Mouse (Mus musculus) embryonic fibroblast, embryonic 13.5 days (primary cell): ENCODE data around the gene Col9a2. TPM values are rescaled to one million over a fixed set of nuclear protein-coding genes. Genes with fewer than 3 reads are reported as not detected.
A peak's percentile ranks its signal among the peaks of the same experiment; 100 is the strongest.

Experiments used
- H3K27ac ChIP-seq: 2 replicates; pipeline ENCODE4 v1.5.1; 2012; ENCODE audit warnings: low read length, control low read depth, inconsistent platforms; ENCODE audit not compliant: insufficient read depth
- H3K4me1 ChIP-seq: 2 replicates; pipeline ENCODE4 v1.6.1; 2011; ENCODE audit warnings: low read length; ENCODE audit not compliant: control insufficient read depth, insufficient read depth
- H3K4me3 ChIP-seq: 2 replicates; pipeline ENCODE4 v1.5.1; 2011; ENCODE audit warnings: mild to moderate bottlenecking, control low read depth, low read length; ENCODE audit not compliant: insufficient read depth
- CTCF ChIP-seq: IDR thresholded peaks from 2 replicates; pipeline ENCODE4 v1.5.1; 2011; ENCODE audit warnings: mild to moderate bottlenecking, control low read depth, low read length, moderate library complexity, borderline replicate concordance; ENCODE audit not compliant: insufficient read depth
- POLR2A ChIP-seq: IDR thresholded peaks from 2 replicates; pipeline ENCODE4 v1.6.1; 2011; ENCODE audit warnings: low read depth, mild to moderate bottlenecking, control low read depth, low read length, moderate library complexity
- polyA plus RNA-seq: library from polyadenylated mRNA; stranded (reverse); fragments of >200 nt; gene quantifications from 2 replicates; pipeline ENCODE4 v1.2.4, GENCODE M21; 2011; ENCODE audit warnings: low read depth; ENCODE audit not compliant: missing spikeins, insufficient read length

The Col9a2 gene
- polyA plus RNA-seq, 1 experiment = 0.58 TPM

DNA sequence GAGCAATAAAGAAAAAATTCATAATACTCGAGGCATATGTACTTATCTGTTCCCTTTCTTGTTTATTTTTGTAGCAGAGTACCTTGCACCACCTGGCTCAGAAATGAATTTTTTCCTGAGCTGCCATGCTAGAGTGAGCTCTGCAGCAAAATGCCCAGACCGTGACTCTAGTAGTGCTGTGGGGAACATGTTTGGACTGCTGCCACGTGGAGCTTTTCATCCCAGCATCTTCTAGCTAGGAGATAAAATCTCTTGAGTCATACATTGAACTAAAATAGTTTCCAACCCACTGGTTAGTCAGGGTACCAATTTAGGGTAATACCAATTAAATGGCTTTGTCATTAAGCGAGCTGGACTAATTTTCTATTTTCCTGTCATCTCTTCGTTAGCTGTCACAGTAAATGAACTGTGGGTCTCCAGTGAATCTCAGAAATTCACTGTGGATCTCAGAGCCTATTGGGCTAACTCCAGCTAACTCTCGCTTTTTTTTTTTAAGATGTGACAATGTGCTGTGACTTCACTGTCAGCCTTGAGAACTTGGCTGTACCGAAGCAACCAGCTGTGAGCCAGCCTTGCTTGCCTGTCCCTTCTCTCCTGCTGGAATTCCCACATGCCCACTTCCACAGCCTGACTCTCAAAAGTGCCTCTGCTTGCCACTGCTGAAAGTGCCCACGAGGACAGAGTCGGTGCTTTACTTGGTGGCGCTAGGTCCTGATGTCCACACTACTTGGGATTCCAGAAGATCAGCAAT, 19.0 kb upstream of the Col9a2 start:
- peak overlapping the region; percentile 13; the same call in 1 of the 2 replicates for H3K27ac ChIP-seq
- peaks cover 8% of the 10 kb centered on the region; the same call in 1 of the 2 replicates for H3K4me1 ChIP-seq
- H3K4me3 ChIP-seq = no peak overlapping the region
- no peak for TF ChIP-seq CTCF
- TF ChIP-seq POLR2A = no peak

DNA sequence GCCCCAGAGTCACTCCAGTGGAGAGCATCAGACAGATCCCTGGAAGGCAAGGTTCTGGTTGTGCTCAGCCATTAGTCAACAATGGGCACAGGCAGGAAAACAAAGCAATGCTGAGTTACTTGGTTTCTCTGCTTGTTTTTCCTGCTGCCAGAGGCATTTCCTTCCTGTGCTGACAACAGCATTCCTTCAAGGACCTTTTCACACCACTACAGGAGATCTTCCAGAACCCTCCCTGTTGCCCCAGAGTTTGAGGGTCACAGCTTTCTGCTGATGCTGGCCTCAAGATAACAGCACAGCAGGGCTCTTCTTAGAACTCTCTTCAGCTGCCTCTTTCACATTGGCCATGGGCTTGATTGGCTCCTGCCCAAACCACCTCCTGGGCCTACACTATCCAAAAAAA, 17.3 kb upstream of the Col9a2 start:
- TF ChIP-seq CTCF (no peak), POLR2A (no peak)
- Histone ChIP-seq H3K27ac (no peak overlapping the region), H3K4me1 (peaks cover 8% of the 10 kb centered on the region; the same call in 1 of the 2 replicates), H3K4me3 (no peak overlapping the region)

DNA sequence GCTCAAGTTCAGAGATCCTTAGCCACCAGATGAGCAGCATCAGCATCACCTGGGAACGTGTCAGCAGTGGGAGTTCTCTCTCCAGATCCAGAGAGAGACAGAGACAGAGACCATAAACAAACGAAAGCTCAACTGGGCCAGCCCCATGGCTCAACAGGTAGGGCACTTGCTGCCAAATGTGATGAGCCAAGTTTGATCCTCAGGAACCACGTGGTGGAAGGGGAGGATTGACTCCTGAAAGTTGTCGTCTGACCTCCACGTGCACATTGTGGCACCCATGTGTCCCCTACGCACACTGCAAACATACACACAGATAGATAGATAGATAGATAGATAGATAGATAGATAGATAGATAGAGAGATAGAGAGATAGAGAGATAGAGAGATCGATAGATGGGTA, 15.7 kb upstream of the Col9a2 start:
- H3K4me3 ChIP-seq = no peak overlapping the region
- TF ChIP-seq POLR2A (no peak), CTCF (no peak)
- peaks cover 8% of the 10 kb centered on the region; the same call in 1 of the 2 replicates for H3K4me1 ChIP-seq
- no peak overlapping the region for H3K27ac ChIP-seq

DNA sequence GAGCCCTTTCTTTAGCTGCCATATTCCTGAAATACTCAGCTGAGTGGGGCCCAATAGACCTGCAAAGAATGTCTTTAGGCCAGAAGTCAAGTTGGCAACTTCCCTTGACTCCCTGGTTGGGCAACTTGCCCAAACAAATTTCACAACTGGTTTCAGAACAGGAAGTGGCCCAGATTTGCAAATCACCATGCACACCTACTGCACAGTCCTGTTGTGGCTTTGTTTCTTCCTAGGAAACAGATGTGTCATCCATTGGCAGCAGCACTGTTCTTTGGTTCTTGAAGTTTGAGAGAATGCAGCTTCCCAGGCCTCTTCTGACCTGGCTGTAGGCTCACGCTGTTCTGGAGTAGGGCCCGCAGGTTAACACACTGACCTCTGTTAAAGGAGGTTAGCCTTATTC, 15.2 kb upstream of the Col9a2 start:
- Histone ChIP-seq H3K27ac (no peak overlapping the region), H3K4me1 (peaks cover 8% of the 10 kb centered on the region; the same call in 1 of the 2 replicates), H3K4me3 (no peak overlapping the region)
- TF ChIP-seq POLR2A (no peak), CTCF (no peak)

DNA sequence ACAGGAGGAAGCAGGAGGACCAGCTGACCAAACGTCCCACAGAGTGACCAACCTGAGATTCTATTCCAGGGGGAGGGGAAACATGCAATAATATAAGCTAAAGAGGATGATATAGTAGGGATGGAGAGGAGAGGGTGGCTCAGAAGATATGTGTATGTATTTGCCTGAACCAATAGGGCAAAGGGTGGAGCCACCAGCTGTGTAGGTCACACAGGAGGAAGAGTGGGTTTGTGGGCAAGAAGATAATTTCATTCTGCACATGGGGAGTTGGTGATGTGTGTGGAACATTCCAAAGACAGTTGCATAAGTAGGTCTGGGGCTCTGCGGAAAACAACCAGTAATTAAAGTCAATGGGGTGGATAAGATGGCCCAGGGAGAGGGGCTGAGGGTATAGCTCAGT, 13.5 kb upstream of the Col9a2 start:
- no peak for TF ChIP-seq POLR2A
- TF ChIP-seq CTCF = no peak
- H3K4me3 ChIP-seq = no peak overlapping the region
- no peak overlapping the region for H3K27ac ChIP-seq
- peaks cover 5% of the 10 kb centered on the region; the same call in 1 of the 2 replicates for H3K4me1 ChIP-seq

DNA sequence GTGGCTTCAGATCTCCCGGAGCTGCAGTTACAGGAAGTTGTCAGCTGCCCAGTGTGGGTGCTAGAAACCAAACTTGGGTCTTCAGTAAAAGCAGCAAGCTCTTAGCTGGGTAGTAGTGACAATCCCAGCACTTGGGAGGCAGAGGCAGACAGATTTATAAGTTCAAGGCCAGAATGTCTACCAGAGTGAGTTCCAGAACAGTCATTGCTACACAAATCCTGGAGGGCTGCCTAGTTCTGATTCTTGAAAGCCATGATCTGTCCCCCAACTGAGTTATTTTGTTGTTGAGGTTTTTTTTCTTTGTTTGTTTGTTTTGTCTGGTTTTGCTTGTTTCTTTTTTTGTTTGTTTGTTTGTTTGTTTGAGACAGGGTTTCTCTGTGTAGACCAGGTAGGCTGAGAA, 11.0 kb upstream of the Col9a2 start:
- no peak overlapping the region for H3K4me3 ChIP-seq
- H3K27ac ChIP-seq = no peak overlapping the region
- TF ChIP-seq CTCF (no peak), POLR2A (no peak)
- no peaks in the 10 kb centered on the region for H3K4me1 ChIP-seq

DNA sequence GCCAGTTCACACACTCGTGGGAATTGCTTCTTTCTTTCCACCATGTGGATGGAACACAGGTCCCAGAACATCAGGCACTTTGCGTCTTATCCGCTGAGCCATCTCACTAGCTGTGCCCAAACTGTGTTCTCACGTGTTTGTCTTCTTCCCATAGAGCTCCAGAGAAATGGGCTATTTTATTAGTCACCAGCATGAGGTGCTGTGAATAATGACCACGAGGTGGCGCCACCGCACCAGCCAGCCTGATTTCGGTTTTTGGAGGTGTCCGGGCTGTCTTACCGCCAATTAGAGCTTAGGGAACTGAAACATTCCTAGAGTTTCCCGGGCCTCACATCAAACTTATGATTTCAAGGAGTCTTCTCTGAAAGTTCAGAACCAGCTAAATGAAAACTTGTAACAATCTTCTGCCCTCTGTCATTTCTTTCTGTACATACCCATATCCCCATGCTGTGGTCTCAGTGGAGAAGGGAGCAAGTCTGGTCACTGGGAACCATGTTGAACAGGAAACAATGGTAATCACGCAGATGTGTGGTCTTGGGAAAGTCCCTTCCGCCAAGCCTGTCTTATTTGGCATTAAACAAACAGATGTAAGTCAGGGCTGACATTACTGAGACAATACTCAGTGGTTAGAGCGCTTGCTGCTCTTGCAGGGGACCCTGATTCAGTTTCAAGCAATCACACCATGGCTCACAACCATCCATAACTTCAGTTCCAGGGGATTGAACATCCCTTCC, 10.4 kb upstream of the Col9a2 start:
- H3K4me3 ChIP-seq = no peak overlapping the region
- H3K27ac ChIP-seq = no peak overlapping the region
- TF ChIP-seq POLR2A (no peak), CTCF (peak; percentile 60)
- H3K4me1 ChIP-seq = no peaks in the 10 kb centered on the region

DNA sequence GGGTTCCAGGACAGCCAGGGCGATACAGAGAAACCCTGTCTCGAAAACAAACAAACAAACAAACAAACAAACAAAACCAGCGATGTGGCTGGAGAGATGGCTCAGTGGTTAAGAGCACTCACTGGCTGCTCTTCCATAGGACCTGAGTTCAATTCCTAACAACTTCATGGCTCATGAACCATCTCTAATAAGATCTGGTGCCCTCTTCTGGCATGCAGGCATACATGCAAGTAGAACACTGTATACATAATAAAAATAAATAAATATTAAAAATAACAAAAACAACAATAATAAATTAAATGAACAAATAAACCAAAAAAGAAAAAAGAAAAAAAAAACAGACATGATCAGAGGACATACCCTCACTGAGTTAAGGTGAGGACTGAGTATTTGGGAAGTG, 9.6 kb upstream of the Col9a2 start:
- H3K27ac ChIP-seq = no peak overlapping the region
- H3K4me3 ChIP-seq = no peak overlapping the region
- H3K4me1 ChIP-seq = no peaks in the 10 kb centered on the region
- TF ChIP-seq CTCF (no peak), POLR2A (no peak)

DNA sequence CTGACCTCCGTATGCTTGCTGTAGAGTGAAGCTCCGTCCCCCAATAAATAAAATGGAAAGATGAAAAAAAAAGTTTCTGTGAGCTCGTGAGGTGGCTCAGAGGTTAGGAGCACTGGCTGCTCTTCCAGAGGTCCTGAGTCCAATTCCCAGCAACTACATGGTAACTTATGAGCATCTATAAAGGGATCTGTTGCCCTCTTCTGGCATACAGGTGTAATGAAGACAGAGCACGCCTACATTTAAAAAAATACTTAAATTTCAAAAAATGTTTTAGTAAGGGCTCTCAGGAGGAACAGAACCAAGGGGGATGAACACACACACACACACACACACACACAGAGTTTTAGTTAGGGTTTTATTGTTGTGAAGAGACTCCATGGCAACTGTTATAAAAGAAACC, 7.7 kb upstream of the Col9a2 start:
- no peaks in the 10 kb centered on the region for H3K4me1 ChIP-seq
- no peak overlapping the region for H3K27ac ChIP-seq
- H3K4me3 ChIP-seq = no peak overlapping the region
- TF ChIP-seq POLR2A (no peak), CTCF (no peak)

DNA sequence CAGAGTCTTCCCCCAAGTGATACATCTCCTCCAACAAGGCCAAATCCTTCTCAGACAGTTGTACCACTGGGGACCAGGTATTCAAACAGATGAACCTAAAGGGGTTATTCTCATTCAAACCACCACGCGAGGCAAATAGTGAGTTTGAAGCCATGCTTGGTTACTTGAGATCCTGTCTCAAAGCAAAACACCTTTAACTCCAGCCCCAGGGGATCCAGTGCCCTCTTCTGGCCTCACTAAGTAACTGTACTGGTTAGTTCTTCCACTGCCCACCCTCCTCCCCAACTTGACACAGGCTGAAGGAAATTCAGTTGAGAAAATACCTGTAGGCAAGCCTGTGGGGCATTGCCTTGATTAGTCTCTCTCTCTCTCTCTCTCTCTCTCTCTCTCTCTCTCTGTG, 6.2 kb upstream of the Col9a2 start:
- TF ChIP-seq CTCF (no peak), POLR2A (no peak)
- no peak overlapping the region for H3K4me3 ChIP-seq
- H3K27ac ChIP-seq = no peak overlapping the region
- no peaks in the 10 kb centered on the region for H3K4me1 ChIP-seq
